In genomic region chr6:71609968-71610367, GRCm38 (mm10) we compare ENCODE assay signal across 12 mouse cellular contexts. TPM values are rescaled to one million over a fixed set of nuclear protein-coding genes. Genes with fewer than 3 reads are reported as not detected.
DNase-seq lines count a peak whose midpoint lies in the region; ATAC-seq and TF ChIP-seq lines count a peak whose summit lies in the region.
"Had no signal": no experiment of that assay in that cellular context is flagged by ENCODE, and none has a peak within 500 bp of the region (broad histone marks: within the 10 kb centered on the region; RNA-seq: fewer than 3 reads in every experiment).

No protein-coding gene starts in this region.

- H3K27ac ChIP-seq in heart, embryonic 13.5 days (replicated peaks), result 0 out of 2 replicates have a peak overlapping the region, but pooled peaks have one; percentile 22
- peak overlapping the region; percentile 78 for H3K27ac ChIP-seq in ES-E14 (ENCODE audit: insufficient read depth, low read depth, low read length, poor library complexity, severe bottlenecking)
- peak overlapping the region; percentile 48 for H3K27ac ChIP-seq in liver, embryonic 14.5 days
- no peak overlapping the region for H3K27ac ChIP-seq in midbrain, embryonic 14.5 days (replicated peaks; ENCODE audit: low read depth, low read length)
- H3K27ac ChIP-seq in forebrain, embryonic 10.5 days, result no peak overlapping the region
- H3K27ac ChIP-seq: hindbrain, embryonic 14.5 days; stomach, embryonic 15.5 days had no signal

- 0 out of 2 replicates have a peak, but pooled peaks have one; percentile 51 for ATAC-seq in heart, embryonic 13.5 days (ENCODE audit: extremely low read depth, insufficient number of reproducible peaks, low FRiP score, low TSS enrichment)
- peak; percentile 98 for ATAC-seq in erythroblast, adult 5-6 weeks (replicated peaks; ENCODE audit: low FRiP score, poor library complexity, severe bottlenecking)
- ATAC-seq in liver, embryonic 14.5 days (ENCODE audit: insufficient read depth), result peak; percentile 88
- no peak for ATAC-seq in midbrain, embryonic 14.5 days (ENCODE audit: low FRiP score, low TSS enrichment)

- no peak overlapping the region for H3K9ac ChIP-seq in heart, embryonic 13.5 days
- no peak overlapping the region for H3K9ac ChIP-seq in ES-E14 (ENCODE audit: insufficient read depth, low read depth, low read length, poor library complexity, severe bottlenecking)
- peak overlapping the region; percentile 4; the same call in 1 of the 2 replicates for H3K9ac ChIP-seq in liver, embryonic 14.5 days (replicated peaks)
- no peak overlapping the region for H3K9ac ChIP-seq in midbrain, embryonic 14.5 days (replicated peaks; ENCODE audit: low read length)
- H3K9ac ChIP-seq: hindbrain, embryonic 14.5 days; stomach, embryonic 15.5 days had no signal

- WGBS in heart, embryonic 13.5 days, result 65% methylated on average over 7 of the region's 7 CpGs
- WGBS in liver, embryonic 14.5 days (ENCODE audit: insufficient replicate concordance), result 30% methylated on average over 7 of the region's 7 CpGs
- 94% methylated on average over 7 of the region's 7 CpGs for WGBS in midbrain, embryonic 14.5 days
- 94% methylated on average over 7 of the region's 7 CpGs for WGBS in forebrain, embryonic 10.5 days

- in situ Hi-C loops in ES-E14 (cut with MboI; ENCODE audit: low sequenced_read_pairs in 2 of 2, unreplicated experiment in 2 of 2), result loop anchor here in 1 of 2 experiments (25.0 kb wide), 1 partner anchor 277 kb away; no protein-coding TSS in a partner anchor

- no peak for DNase-seq in heart, adult 9 months (ENCODE audit: low spot score in 2 of 2)
- no peak for DNase-seq in ES-E14 (ENCODE audit: low read depth, low spot score)
- peak; percentile 54 to 60 (median 56) for DNase-seq in liver, embryonic 14.5 days (ENCODE audit: low read depth in 3 of 3, low spot score in 3 of 3)
- no peak for DNase-seq in midbrain, embryonic 14.5 days
- no peak for DNase-seq in forebrain, embryonic 10.5 days (ENCODE audit: extremely low spot score, low spot score)
- no peak for DNase-seq in heart, adult 18-20 months
- DNase-seq: lung, postnatal 4 days; thymus, postnatal 36 days had no signal

- no peaks in the 10 kb centered on the region for H3K4me1 ChIP-seq in heart, embryonic 13.5 days
- H3K4me1 ChIP-seq in ES-E14 (ENCODE audit: control insufficient read depth in 2 of 2, insufficient read depth in 2 of 2, low read length in 2 of 2, poor library complexity in 1 of 2), result peaks cover 0 to 11% of the 10 kb centered on the region in 2 experiments; a peak in 2 of 4 replicates
- peaks cover 15 to 18% of the 10 kb centered on the region in 2 experiments for H3K4me1 ChIP-seq in liver, embryonic 14.5 days (replicated peaks; ENCODE audit: control insufficient read depth in 2 of 2, insufficient read depth in 2 of 2, low read length in 1 of 2)
- no peaks in the 10 kb centered on the region for H3K4me1 ChIP-seq in midbrain, embryonic 14.5 days (ENCODE audit: control insufficient read depth, insufficient read depth, low read length)
- H3K4me1 ChIP-seq in forebrain, embryonic 10.5 days, result no peaks in the 10 kb centered on the region
- H3K4me1 ChIP-seq: stomach, embryonic 15.5 days had no signal

- peaks cover 84% of the 10 kb centered on the region for H3K36me3 ChIP-seq in heart, embryonic 13.5 days
- H3K36me3 ChIP-seq in ES-E14 (ENCODE audit: control insufficient read depth, insufficient read depth, low read length, poor library complexity, severe bottlenecking), result no peaks in the 10 kb centered on the region
- H3K36me3 ChIP-seq in liver, embryonic 14.5 days (replicated peaks; ENCODE audit: control insufficient read depth, insufficient read depth, low read depth), result peaks cover 34% of the 10 kb centered on the region
- peaks cover 78% of the 10 kb centered on the region for H3K36me3 ChIP-seq in midbrain, embryonic 14.5 days (ENCODE audit: control insufficient read depth, insufficient read depth, low read length)
- H3K36me3 ChIP-seq in forebrain, embryonic 10.5 days (replicated peaks), result peaks cover 98% of the 10 kb centered on the region

- no peak overlapping the region; the same call in 1 of the 2 replicates for H3K4me2 ChIP-seq in heart, embryonic 13.5 days
- H3K4me2 ChIP-seq in liver, embryonic 14.5 days (ENCODE audit: low read depth), result peak overlapping the region; percentile 52
- no peak overlapping the region for H3K4me2 ChIP-seq in midbrain, embryonic 14.5 days (ENCODE audit: low read length)
- H3K4me2 ChIP-seq: hindbrain, embryonic 14.5 days; stomach, embryonic 15.5 days had no signal

- H3K27me3 ChIP-seq in heart, embryonic 13.5 days (replicated peaks), result no peaks in the 10 kb centered on the region
- H3K27me3 ChIP-seq in liver, embryonic 14.5 days (ENCODE audit: control insufficient read depth, insufficient read depth, low read length), result no peaks in the 10 kb centered on the region
- H3K27me3 ChIP-seq in midbrain, embryonic 14.5 days (ENCODE audit: control insufficient read depth, insufficient read depth, low read length), result no peaks in the 10 kb centered on the region
- no peaks in the 10 kb centered on the region for H3K27me3 ChIP-seq in forebrain, embryonic 10.5 days (ENCODE audit: poor library complexity, severe bottlenecking)
- H3K27me3 ChIP-seq: stomach, embryonic 15.5 days had no signal

- TF ChIP-seq CTCF in liver, embryonic 14.5 days (IDR thresholded peaks at IDR 0.05; ENCODE audit: low read depth), result no peak

- no peak overlapping the region for H3K4me3 ChIP-seq in heart, embryonic 13.5 days
- H3K4me3 ChIP-seq in ES-E14 (ENCODE audit: insufficient read depth in 1 of 2, low read depth in 1 of 2, low read length in 2 of 2, poor library complexity in 1 of 2, severe bottlenecking in 1 of 2), result no peak overlapping the region
- H3K4me3 ChIP-seq in liver, embryonic 14.5 days (ENCODE audit: insufficient read depth in 1 of 2, low read depth in 2 of 2, low read length in 2 of 2), result no peak overlapping the region
- H3K4me3 ChIP-seq in midbrain, embryonic 14.5 days (replicated peaks; ENCODE audit: low read depth, low read length), result no peak overlapping the region
- H3K4me3 ChIP-seq in forebrain, embryonic 10.5 days, result no peak overlapping the region
- H3K4me3 ChIP-seq: stomach, embryonic 15.5 days had no signal

- TF ChIP-seq EP300 in liver, embryonic 14.5 days (IDR thresholded peaks at IDR 0.05; ENCODE audit: low read depth), result peak; percentile 81

- H3K9me3 ChIP-seq in heart, embryonic 13.5 days, result no peaks in the 10 kb centered on the region
- H3K9me3 ChIP-seq in ES-E14 (ENCODE audit: control insufficient read depth, insufficient read depth, low read depth, low read length), result no peaks in the 10 kb centered on the region
- H3K9me3 ChIP-seq in liver, embryonic 14.5 days (ENCODE audit: control insufficient read depth, low read length), result no peaks in the 10 kb centered on the region
- no peaks in the 10 kb centered on the region for H3K9me3 ChIP-seq in midbrain, embryonic 14.5 days (ENCODE audit: control insufficient read depth, low read length)
- H3K9me3 ChIP-seq in forebrain, embryonic 10.5 days, result no peaks in the 10 kb centered on the region
- H3K9me3 ChIP-seq: stomach, embryonic 15.5 days had no signal

TF ChIP-seq in ES-E14, 5 proteins besides CTCF, POLR2A, EP300 and RAD21:
- no peak for TF ChIP-seq ZNF384 (IDR thresholded peaks at IDR 0.05; ENCODE audit: low read depth, low read length)
- no peak for TF ChIP-seq MAFK (IDR thresholded peaks at IDR 0.05; ENCODE audit: insufficient read depth, low read depth, low read length)
- TF ChIP-seq CHD2 (IDR thresholded peaks at IDR 0.05; ENCODE audit: low read depth, low read length), result no peak
- no peak for TF ChIP-seq HCFC1 (IDR thresholded peaks at IDR 0.05; ENCODE audit: borderline replicate concordance, insufficient read depth, low read length)
- TF ChIP-seq ZC3H11A (IDR thresholded peaks at IDR 0.05; ENCODE audit: borderline replicate concordance, low read depth, low read length), result no peak

RNA-seq across cellular contexts. Expression of gene Kdm3a, which starts 22.8 kb away (rescaled TPM):
- polyA plus RNA-seq in heart, embryonic 13.5 days (2015; fragmentation: Nextera tagmentation; extraction: Ambion mirVana), result 27.0 and 33.2 TPM in 2 replicates
- total RNA-seq in ES-E14 (2012; rRNA removed), result 124 and 125 TPM in 2 replicates
- 64.6 and 90.1 TPM in 2 replicates for total RNA-seq in erythroblast, adult 5-6 weeks (2015; ENCODE audit: low replicate concordance)
- total RNA-seq in erythroblast, adult 5-6 weeks (2017; ENCODE audit: low replicate concordance), result 85.6 and 117 TPM in 2 replicates
- 8.8 and 11.8 TPM in 2 replicates for polyA plus RNA-seq in liver, embryonic 14.5 days (2012; rRNA removed)
- 8.6 and 8.9 TPM in 2 replicates for polyA plus RNA-seq in liver, embryonic 14.5 days (2014; fragmentation: Nextera tagmentation; extraction: Ambion mirVana)
- polyA plus RNA-seq in midbrain, embryonic 14.5 days (2014; fragmentation: Nextera tagmentation; extraction: Ambion mirVana), result 30.7 and 43.7 TPM in 2 replicates
- polyA plus RNA-seq in forebrain, embryonic 10.5 days (2016; fragmentation: Nextera tagmentation; extraction: Ambion mirVana), result 76.6 and 79.5 TPM in 2 replicates
- 10 to 100 TPM; 17.4 to 21.0 TPM for total RNA-seq in heart, adult 18-20 months (2021)

Comparison
In these comparisons a context has a peak if more than half of its experiments do, and no peak if none do; other contexts are left out.
1. H3K27ac ChIP-seq: peak in heart, embryonic 13.5 days (single experiment), ES-E14 (single experiment) and liver, embryonic 14.5 days (single experiment); none in midbrain, embryonic 14.5 days (single experiment) and forebrain, embryonic 10.5 days (single experiment).
2. DNase-seq: peak in liver, embryonic 14.5 days (3 of 3); none in heart, adult 9 months (0 of 2), ES-E14 (single experiment), midbrain, embryonic 14.5 days (single experiment), forebrain, embryonic 10.5 days (single experiment) and heart, adult 18-20 months (0 of 2).